Mouse (Mus musculus) cerebellum, postnatal 25 days (tissue): ENCODE results near the gene Insrr.

ENCODE experiments used
- DNase-seq, 2 experiments: peaks; one replicate each; pipeline ENCODE4 v3.0.0; 2021; ENCODE audit warnings: mixed read lengths in 2 of 2

Insrr gene

DNA sequence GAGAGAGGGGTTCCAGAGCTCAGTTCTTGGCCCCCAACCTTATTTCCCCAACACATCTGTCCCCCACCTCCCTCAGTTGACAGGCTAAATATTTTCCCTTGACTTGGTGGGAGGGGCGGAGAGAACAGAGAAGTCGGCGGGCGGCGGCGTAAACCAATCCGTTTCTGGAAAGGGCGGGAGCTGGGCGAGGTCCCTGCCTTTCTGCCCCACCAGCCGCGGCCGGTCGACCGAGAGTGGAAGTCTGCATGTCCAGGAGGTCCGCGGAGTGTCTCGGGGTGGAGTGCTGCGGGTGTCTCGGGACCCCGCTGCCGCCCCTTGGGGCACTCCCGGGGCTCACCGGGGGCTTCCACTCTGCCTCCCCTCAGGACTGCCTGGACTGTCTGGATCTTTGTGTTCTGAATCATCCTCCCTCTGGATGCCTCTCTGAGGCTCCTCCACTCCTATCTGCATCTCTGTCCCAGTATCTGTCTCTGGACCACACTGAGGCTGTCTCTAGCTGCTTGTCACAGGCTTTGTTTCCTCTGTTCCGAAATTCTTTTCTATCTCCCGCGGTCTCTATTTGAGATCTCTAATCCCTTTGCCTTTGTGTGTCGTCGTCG, at the start of gene Insrr:
Gene Insrr (plus strand): TSS at position 216 of the 599 bp plus-strand sequence.
- DNase-seq, result no peak

DNA sequence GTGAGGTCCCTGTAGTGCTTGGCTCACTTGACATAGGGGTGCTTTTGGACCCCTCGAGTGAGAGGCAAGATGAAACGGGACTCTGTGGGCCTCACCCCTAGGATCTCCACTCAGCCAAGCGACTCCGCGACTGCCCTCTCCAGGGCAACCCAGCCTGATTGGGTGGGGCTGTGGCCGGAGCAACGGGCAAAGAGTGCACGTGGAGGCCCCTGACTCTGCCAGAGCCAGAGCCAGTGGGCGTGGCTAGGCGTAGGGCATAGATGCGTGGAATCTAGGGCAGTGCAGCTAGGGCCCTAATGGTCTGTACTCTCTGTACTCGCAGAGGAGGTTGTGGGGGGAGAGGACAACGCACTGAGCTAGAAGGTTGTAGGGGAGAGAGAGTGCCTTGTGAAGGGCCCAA, 48.3 kb upstream of the Insrr start, which contains the start of gene Lrrc71:
Gene Lrrc71 (minus strand): TSS at position 195 of the 400 bp plus-strand sequence.
- DNase-seq, result peak in 1 of 2 experiments; percentile 21

DNA sequence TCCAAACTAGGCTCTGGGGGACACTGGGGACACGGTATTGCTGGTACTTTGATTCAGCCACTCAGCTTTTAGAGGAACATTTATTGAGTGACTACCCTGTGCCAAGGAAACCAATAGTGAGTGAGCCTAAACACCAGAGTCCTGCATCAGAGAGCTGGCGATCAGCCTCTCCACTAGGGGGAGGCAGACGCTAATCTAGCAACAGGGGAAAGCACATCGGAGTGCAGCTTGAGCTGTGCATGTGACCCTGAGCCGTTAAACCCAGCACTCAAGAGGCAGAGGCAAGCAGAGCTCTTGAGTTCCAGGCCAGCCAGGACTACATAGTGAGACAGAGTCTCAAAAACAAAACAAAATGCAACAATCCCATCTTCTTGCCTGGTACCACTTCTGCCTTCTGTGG, 47.7 kb upstream of the Insrr start:
- DNase-seq, result peak; percentile 30 to 64

- no peak for DNase-seq
Measured at GRCm38 (mm10) chr3:87749977-87750376, 46.8 kb upstream of the Insrr start.

DNA sequence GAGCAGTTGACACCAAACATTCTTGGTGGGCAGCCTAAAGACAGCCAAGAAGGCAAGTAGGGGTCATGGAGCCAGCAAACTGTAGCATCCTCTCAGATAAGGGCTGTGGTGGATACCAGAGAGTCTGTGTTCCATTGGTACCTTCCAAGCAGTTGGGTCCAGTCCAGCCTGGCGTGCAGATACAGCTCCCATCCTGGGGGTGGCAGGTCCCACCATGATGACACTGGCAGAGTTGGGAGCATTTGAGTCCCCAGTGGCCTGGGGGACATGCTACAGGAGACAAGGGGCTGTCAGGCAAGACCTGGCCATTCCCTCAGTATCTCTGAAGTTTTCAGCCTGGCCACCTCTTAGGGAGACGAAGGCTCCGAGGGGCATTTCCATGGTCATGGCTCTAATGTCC, 44.2 kb upstream of the Insrr start:
- DNase-seq, result no peak

DNA sequence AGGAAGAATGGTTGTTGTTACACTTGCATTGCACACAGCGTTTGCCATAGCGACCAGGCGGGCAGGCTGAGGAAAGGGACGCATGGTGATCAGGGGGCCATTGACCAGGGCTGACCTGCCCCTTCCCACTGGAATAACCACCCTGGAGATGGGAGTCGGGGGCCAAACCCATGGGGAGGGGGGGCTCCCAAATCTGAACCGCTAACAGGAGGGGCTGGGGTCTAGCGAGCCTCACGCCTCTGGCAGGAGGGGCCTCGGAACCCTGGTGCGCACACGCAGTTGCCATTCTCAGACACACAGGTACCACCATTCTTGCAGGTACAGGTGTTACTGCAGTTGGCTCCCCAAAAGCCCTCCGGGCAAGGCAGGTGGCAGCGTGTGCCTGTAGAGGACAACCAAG, 42.9 kb upstream of the Insrr start:
- DNase-seq, result no peak

DNA sequence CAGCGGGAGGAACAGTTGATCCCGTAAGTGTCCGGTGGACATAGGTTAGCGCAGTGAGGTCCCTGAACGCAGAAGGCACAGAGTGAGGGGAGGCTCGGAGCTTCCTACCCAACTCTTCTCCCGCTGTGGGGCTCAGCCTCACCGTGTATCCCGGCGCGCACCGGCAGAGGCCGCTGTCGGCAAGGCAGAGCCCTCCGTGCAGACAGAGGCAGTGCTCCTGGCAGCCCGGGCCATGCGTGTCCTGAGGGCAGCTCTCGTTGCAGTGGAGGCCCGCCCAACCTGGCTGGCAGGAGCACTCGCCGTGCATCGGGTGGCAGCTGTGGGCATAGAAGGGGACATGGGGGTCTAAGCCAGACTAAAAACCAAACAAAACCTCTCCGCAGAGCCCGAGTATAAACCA, 40.8 kb upstream of the Insrr start:
- DNase-seq, result peak; percentile 92 to 95

DNA sequence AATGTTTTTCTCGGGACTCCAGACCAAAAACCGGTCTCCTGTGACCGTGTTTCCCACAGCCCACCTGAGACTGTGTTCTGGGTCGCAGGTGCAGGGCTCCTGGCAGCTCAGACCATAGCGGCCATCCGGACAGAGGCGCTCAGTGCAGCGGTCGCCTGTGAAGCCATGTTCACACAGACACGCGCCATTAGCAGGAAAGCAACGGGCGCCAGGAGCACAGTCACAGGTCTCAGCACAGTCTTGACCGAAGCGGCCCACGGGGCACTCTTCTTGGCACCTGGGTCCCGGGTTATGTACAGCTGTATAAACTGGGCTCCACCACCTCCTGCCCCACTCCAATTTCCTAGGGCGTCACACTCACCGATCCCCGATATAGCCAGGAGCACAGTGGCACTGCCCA, 40.3 kb upstream of the Insrr start:
- DNase-seq, result peak in 1 of 2 experiments; percentile 43

GRCm38 (mm10) chr3:87758641-87759040, 38.1 kb upstream of the Insrr start:
- DNase-seq, result no peak

GRCm38 (mm10) chr3:87761408-87762375, 35.1 kb upstream of the Insrr start:
- DNase-seq, result no peak

- DNase-seq, result no peak
Measured at GRCm38 (mm10) chr3:87763202-87763601, 33.5 kb upstream of the Insrr start.

DNA sequence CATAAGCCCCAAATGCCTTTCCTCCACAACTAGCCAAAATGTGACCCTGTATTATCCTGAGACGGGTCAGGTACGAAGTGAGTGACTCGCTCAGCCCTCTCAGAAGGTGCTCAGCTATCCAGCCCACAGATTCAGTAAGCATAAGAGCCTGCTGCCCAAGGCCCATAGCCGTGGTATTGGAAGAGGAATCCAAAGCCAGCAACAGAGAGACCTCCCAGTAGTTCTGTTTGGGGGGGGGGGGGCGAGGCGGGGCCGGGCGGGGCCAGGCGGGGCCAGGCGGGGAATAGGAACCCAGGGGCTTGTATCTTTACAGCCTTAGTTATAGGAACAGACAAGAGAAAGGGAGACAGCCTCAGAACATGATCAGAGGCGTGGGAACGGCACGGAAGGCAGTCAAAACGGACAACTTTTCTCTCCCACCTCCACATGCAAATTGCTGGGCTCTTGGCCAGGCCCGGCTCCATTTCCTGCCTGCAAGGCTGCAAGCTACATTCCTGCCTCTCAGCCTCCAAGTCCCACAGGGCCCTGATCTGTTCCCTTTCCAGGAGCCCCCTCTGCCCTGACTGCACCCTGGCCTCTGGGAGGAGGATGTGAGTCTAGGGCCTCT, 33.0 kb upstream of the Insrr start:
- DNase-seq, result peak in 1 of 2 experiments; percentile 25

DNA sequence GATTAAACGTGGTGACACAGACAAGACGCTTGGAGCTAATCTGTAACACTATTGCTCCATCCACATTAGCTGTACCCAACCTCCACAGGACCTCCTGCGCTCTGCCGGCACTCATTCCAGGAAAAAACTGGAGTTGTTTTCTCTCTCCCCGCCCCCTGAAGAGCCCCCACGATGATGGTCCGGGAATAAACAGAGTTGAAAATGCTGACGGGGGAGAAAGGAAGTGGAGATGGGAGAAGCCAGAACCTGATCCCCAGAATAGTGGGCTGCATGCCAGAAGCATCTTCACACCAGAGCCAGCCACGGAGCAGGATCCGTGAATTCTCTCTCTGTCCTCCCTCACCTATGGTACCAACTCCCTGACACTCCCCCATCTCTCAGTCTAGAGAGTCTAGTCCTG, 32.2 kb upstream of the Insrr start:
- DNase-seq, result peak in 1 of 2 experiments; percentile 26

GRCm38 (mm10) chr3:87765091-87765490, 31.7 kb upstream of the Insrr start:
- DNase-seq, result no peak

- DNase-seq, result no peak
Measured at GRCm38 (mm10) chr3:87765631-87766283, 31.0 kb upstream of the Insrr start.

DNA sequence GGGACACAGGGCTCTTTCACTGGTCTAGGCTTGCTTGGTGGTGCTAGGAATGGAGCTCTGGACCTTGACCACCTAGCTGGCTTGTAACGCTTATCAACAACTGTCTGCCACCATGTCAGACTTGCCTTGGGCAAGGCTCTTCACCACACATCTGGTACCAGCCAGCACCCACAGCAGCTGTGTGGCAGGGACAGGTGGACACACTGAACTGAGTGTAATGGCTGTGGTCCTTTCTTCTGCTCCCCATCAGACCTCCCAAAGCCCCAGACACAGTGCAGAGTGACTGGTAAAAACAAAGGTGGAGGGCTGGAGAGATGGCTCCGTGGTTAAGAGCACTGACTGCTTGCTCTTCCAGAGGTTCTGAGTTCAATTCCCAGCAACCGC, 30.5 kb upstream of the Insrr start:
- no peak for DNase-seq

GRCm38 (mm10) chr3:87767764-87768163, 29.0 kb upstream of the Insrr start:
- no peak for DNase-seq

- DNase-seq, result no peak
Measured at GRCm38 (mm10) chr3:87768431-87768830, 28.3 kb upstream of the Insrr start.

DNA sequence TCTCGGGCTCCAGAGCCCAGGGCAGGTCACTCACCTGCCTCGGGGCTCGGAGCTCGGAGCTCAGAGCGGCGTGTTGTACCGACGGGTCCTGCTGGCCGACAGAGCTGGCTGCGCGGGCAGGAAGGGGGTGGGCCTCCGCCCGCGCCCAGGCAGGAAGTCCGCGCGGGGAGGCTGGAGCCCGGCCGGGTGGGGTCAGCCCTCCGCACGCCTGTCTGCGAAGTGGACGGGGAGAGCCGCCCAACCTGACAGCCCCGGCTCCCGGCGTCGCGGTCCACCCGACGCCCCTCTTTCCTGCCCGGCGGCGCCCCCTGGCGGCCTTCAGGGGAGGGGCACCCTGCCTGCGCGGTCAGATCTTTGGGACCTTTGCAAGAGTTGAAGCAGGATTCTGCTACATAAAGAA, 27.9 kb upstream of the Insrr start:
- peak in 1 of 2 experiments; percentile 58 for DNase-seq

DNA sequence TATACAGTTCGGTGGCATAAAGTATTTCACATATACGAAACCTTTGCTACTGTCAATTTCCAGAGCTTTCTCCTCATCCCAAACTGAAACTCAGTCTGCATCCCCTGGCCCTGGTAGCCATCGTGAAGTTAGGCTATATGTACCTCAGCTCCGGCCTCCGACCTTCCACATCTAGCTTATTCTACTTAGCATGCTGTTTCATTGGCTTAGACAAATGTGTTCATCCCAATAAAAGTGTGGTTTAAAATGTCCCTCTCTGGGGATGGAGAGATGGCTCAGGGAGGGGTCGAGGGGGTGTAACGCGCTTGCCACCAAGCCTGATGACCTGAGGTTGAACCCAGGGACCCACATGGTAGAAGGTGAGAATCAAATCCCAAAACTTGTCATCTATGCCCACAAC, 27.2 kb upstream of the Insrr start:
- no peak for DNase-seq

DNA sequence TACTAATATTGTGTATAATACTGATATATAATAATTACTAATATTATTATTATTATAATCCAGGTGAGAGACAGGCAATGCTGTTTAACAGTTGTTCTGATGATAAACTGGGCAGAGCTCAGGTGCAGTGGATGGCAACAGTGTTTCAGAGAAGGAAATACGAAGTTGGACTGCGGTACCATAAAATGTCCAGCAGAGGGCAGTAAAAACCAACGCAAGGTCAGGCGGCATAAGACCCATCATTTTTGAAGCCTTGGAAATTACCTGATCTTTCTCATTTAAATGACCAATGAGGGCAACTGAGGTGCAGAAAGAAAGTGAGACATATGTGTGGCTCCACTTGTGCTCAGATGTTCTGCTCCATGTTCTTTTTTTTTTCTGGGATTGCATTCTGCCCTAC, 26.5 kb upstream of the Insrr start:
- DNase-seq, result peak; percentile 48 to 70

- no peak for DNase-seq
Measured at GRCm38 (mm10) chr3:87771088-87771487, 25.7 kb upstream of the Insrr start.

DNA sequence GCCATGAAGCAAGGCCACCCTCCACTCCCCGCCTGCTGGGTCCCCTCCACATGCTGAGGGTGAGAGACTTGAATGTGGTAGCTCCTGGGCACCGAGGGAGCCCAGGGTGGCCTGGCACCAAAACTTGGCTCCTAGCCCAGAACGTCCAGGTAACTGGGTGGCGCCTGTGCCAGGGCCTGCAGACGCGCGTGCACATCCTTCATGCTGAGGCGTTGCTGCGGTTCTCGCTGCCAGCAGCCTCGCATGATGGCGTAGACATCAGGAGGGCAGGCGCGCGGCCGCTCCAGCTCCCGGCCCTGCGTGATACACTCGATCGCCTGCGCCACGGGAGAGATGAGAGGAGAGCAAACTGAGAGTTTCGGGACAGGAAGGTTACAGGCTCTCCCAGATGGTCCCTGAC, 18.5 kb upstream of the Insrr start:
- DNase-seq, result peak; percentile 26 to 56
